Mouse (Mus musculus) cerebellum, postnatal 14 days (tissue): ENCODE measurements around the gene Inf2.

Source experiments
- DNase-seq, 2 experiments: peaks; one replicate each; pipeline ENCODE4 v3.0.0; 2021; ENCODE audit warnings: mixed read lengths in 2 of 2

The Inf2 gene

DNA sequence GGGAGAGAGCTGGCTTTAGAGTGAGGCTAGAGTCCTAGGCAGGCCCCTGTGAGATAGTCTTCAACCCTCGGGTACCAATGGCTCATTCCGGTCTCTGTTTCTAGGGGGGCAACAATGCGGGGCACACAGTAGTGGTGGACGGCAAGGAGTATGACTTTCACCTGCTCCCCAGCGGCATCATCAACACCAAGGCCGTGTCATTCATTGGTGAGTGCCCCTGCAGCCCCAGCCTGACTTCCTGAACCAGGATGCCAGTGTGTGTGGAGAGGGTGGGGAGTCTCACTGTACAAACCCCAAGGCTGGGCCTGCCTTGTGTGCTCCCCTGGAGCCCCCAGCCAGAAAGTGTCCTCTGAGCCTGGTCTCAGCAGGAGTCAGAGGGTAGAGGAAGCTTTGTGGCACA, 39.6 kb downstream of the Inf2 start:
- no peak for DNase-seq

GRCm38 (mm10) chr12:112628928-112629721, 40.5 kb downstream of the Inf2 start:
- no peak for DNase-seq

- no peak for DNase-seq
Observed at GRCm38 (mm10) chr12:112630029-112630428, 41.4 kb downstream of the Inf2 start.

DNA sequence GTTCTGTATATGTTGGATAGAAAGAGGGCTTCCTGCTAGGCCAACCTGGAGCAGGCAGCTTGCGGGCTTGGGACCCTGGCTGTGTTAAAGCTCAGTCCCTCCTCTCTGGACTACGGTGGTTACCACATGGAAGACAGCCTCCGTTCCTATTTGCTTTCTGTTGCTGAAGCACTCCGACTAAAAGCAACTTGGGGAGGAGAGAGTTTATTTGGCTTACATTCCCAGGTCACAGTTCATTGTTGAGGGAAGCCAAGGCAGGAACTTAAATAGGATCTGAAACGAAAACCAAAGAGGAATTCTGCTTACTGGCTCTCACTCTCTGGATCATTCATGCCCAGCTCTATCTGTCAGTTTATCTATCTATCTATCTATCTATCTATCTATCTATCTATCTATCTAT, 42.2 kb downstream of the Inf2 start:
- DNase-seq: no peak

- DNase-seq: no peak
Observed at GRCm38 (mm10) chr12:112631472-112631871, 42.9 kb downstream of the Inf2 start.

GRCm38 (mm10) chr12:112632084-112632777, 43.6 kb downstream of the Inf2 start:
- DNase-seq: no peak

DNA sequence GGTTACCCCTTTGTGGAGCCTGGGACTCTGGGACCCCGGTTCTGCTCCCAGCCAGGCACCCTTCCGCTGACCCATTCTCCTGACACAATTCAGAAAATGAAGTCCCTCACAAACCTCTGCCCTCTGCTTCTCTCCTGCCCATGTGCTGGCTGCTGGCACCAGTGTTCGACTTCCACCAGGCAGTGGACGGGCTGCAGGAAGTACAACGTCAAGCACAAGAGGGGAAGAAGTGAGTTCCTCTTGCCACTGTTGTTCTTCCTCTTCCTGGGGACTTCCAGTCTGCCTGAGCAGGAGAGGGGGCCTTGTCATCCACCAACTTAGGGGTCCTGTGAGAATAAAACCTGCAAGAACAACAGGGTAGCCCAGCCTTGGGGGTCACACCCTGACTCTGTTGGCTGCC, 44.3 kb downstream of the Inf2 start:
- no peak for DNase-seq

GRCm38 (mm10) chr12:112633686-112634085, 45.1 kb downstream of the Inf2 start:
- DNase-seq: no peak

DNA sequence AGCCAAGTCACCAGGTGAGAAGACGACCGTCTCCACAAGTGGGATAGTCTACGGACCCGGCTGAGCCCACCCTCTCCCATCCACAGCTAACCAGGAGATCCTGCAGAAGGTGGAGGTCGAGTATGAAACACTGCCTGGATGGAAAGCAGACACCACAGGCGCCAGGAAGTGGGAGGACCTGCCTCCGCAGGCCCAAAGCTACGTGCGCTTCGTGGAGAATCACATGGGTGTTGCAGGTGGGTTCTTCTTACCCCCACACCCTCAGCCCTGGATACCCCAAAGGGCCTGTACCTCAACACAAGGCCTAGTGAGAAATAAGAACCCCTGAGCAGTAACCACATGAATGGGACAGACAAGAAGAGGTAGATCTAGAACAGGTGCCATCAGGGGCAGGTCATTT, 50.9 kb downstream of the Inf2 start:
- DNase-seq: no peak

GRCm38 (mm10) chr12:112643126-112643525, 54.5 kb downstream of the Inf2 start:
- no peak for DNase-seq

DNA sequence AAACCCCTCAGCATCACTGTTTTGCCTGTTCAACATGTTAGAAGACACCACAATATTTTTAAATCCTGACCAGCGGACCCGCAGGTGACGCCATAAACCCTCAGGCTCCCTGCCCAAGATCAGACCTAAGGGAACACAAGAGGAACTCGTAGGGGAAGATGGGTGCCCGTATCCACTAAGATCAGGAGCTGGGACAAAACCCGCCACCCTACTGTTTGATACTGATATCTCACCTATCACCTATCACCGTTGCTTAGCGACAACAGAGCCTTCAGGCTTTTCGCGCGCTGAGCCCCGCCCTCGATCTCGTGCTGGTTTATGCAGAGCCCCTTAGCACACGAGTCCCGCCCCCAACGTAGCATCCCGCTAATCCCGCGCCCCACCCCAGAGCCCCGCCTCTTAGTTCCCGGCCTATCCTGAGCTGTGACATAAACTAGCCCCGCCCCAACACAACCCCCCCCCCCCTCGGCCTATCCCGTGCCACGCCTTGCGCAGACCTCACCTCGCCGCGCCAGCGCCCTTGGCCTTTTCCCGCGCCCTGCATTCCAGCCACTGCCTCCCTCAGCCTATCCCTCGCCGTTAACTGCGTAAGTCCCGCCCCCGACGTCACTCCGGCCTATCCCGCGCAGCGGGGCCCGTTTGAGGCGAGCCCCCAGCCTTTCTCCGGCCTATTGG, 55.7 kb downstream of the Inf2 start, which contains the start of gene Siva1:
Gene Siva1 (plus strand): TSS at position 500 of the 675 bp plus-strand sequence.
- peak; percentile 99 for DNase-seq

DNA sequence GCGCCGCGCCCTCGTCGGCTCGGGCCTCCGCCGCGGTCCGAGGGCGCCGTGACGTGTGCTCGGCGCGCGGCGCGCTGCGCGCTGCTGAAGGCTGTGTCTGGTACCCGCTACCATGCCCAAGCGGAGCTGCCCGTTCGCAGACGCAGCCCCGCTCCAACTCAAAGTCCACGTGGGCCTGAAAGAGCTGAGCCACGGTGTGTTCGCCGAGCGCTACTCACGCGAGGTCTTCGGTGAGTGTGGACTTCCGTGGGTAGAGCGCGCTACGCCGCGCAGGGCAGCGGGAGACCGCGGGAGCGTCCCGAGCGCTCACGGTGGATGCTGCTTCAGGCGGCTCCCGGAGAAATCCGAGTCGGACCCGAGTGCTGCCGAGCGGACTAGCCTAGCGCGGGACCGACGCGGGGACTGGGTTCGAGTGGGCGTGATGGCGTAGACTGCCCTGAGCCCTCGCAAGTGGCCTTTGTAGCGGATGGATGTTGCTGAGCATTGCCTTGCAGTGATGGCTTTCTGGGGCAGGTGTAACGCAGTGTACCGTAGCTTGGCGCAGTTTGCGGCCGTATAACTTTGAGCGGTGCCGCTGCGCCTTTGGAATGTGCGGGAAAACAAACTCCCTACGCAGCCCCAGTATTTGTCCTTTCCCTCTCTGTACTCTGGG, 56.4 kb downstream of the Inf2 start:
- peak in 1 of 2 experiments; percentile 82 for DNase-seq

- no peak for DNase-seq
Observed at GRCm38 (mm10) chr12:112646139-112646538, 57.6 kb downstream of the Inf2 start.

GRCm38 (mm10) chr12:112648081-112648480, 59.5 kb downstream of the Inf2 start:
- no peak for DNase-seq

DNA sequence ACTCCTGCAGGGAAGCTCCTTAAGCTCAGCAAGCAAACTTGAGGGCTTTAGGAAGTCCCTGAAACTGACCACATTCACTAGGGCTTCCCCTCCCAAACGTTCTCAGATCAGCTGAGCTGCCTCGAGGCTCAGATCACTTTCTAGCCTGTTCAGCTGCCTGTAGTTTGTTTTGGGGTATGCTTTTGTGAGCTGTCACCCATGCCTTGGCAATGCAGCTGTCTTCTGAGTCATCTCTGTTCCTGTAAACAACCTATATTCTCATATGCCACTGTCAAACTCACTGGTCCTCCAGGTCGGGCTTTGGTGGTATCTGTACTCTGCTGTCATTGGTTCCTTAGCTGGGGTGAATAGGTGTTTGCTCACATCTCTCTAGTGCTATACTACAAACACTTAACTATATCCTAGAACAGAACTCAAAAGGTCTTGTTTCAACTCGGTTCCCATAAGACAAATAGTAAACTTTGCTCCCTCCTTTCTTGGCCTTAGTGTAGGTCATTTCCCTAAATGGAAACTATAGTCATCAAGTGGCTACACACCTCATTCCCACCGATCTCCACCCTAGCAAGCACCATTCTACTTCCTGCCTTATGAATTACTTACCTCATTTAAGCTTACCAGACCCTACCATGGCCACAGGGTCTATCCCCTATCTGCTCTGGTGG, 63.3 kb downstream of the Inf2 start:
- no peak for DNase-seq

- peak; percentile 94 to 97 for DNase-seq
Observed at GRCm38 (mm10) chr12:112653157-112653824, 64.7 kb downstream of the Inf2 start.

GRCm38 (mm10) chr12:112654076-112654475, 65.5 kb downstream of the Inf2 start:
- DNase-seq: no peak

- peak; percentile 76 to 77 for DNase-seq
Observed at GRCm38 (mm10) chr12:112658619-112659018, 70.0 kb downstream of the Inf2 start.

GRCm38 (mm10) chr12:112659109-112659508, 70.5 kb downstream of the Inf2 start:
- peak; percentile 82 to 93 for DNase-seq

GRCm38 (mm10) chr12:112660576-112661326, 72.2 kb downstream of the Inf2 start:
- DNase-seq: peak in 1 of 2 experiments; percentile 49

GRCm38 (mm10) chr12:112661327-112661605, 72.7 kb downstream of the Inf2 start:
- peak in 1 of 2 experiments; percentile 50 for DNase-seq
